Mouse (Mus musculus): ENCODE measurements at regions not wholly inside any gene's neighbourhood (a gene's known extent, or its start where the extent isn't known, plus 50 kb on each side); places are given as distances from the start of the nearest gene placed in this dataset.

DNA sequence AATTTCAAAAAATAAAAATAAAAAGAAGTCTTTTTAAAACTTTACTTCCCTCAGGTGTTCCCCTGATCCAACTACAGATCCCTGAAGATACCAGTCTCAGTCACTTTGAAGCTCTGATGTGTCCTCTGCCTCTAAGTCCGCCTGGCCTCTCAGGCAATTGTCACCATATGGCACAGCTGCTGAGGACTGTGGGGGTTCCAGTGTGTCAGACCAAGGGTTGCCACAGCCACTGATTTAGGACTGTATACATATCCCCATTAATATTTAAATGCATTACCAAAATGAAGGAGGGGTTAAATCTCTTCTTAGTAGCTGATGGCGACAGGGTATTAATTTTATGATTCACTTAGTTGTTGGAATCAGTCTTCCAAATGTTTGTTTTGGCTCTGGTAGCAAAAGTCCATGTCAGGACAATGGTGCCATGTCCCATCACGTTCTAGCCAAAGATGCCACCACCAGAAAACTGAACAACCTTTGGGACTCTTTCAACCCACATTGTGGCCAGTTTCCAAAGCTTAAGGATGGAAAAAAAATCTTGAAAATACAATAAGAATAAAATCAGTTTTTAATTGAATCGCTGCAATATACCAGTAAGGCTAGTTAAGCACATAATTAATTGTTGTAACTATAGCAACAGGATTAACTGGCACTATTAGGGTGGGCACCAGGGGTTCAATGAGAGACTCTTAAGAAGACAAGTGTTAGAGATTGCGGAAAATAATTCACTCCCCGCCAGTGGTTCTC is 62.5 kb downstream of the Arrdc4 start:
- DNase-seq (ENCODE audit: low spot score) (no peak), ATAC-seq (replicated peaks; ENCODE audit: low FRiP score, low read depth) (no peak)
- Histone ChIP-seq H3K4me2 (ENCODE audit: low read length) (no peak overlapping the region), H3K36me3 (ENCODE audit: insufficient read depth, low read length) (no peaks in the 10 kb centered on the region), H3K9ac (ENCODE audit: low read depth, low read length) (no peak overlapping the region), H3K4me3 (replicated peaks; ENCODE audit: low read depth, low read length) (no peak overlapping the region), H3K4me1 (replicated peaks; ENCODE audit: insufficient read depth, low read length) (no peaks in the 10 kb centered on the region), H3K27ac (no peak overlapping the region), H3K9me3 (replicated peaks; ENCODE audit: low read length) (no peaks in the 10 kb centered on the region), H3K27me3 (ENCODE audit: insufficient read depth, low read length) (no peaks in the 10 kb centered on the region)
- 66% methylated on average over 6 of the region's 6 CpGs for WGBS
- no peak for TF ChIP-seq CTCF (IDR thresholded peaks at IDR 0.05; ENCODE audit: low read depth)

DNA sequence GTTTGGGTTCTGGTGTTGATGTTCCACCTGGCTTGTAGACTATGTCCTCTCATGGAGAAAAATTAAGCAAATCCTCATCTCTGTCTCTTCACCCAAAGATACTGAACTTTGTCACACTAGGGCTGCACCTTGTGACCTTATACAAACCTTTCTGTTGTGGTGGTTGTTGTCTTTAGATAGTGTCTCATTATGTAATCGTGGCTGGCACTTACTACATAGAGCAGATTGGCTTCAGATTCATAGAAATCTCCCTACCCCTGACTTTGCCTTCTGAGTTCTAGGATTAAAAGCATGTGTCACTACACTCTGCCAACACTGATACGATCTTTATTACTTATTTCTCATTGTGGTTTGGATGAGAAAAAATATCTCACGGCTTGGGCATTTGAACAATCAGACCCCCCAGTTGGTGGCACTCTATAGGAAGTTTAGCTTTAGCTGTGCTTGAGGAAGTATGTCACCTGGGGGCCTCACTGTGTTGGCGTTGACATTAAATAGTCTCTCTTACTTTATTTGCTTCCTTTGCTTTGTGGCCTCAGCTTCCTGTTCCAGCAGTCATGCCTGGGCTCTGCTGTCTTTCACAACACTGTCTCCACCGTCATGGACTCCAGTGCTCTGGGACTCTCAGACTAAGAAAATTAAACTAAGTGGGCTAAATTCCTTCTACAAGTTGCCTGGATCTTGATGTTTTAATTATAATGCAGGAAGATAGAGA is 66.0 kb downstream of the Arrdc4 start:
- H3K4me2 ChIP-seq (ENCODE audit: low read length) = no peak overlapping the region
- no peaks in the 10 kb centered on the region for H3K36me3 ChIP-seq (ENCODE audit: insufficient read depth, low read length)
- no peak overlapping the region for H3K9ac ChIP-seq (ENCODE audit: low read depth, low read length)
- no peak for TF ChIP-seq CTCF (IDR thresholded peaks at IDR 0.05; ENCODE audit: low read depth)
- no peaks in the 10 kb centered on the region for H3K4me1 ChIP-seq (replicated peaks; ENCODE audit: insufficient read depth, low read length)
- DNase-seq (ENCODE audit: low spot score) (peak; percentile 7), ATAC-seq (replicated peaks; ENCODE audit: low FRiP score, low read depth) (no peak)
- no peak overlapping the region for H3K27ac ChIP-seq
- no peaks in the 10 kb centered on the region for H3K27me3 ChIP-seq (ENCODE audit: insufficient read depth, low read length)
- H3K4me3 ChIP-seq (replicated peaks; ENCODE audit: low read depth, low read length) = no peak overlapping the region
- H3K9me3 ChIP-seq (replicated peaks; ENCODE audit: low read length) = no peaks in the 10 kb centered on the region
- WGBS = 57% methylated on average over 5 of the region's 5 CpGs

DNA sequence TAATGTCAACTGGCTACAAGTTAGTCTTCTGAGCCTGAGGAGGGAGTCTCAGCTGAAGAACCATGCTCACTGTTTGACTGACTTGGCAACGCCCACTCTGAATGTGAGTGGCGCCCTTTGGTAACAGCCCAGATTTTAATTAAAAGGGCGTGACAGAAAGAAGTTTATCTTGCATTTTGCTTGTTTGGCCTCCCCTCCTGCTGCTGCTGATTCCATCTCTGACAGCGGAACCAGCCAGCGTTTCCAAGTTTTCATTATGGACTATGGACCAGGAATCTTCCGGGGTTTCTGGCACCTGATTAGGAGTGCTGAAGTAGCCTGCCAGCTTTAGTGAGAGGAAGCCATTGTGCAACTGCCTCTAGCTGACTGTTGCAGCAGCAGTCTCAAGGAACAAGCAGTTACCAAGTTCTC is 66.7 kb downstream of the Arrdc4 start:
- H3K4me2 ChIP-seq (ENCODE audit: low read length) = peak overlapping the region; percentile 32
- no peaks in the 10 kb centered on the region for H3K4me1 ChIP-seq (replicated peaks; ENCODE audit: insufficient read depth, low read length)
- H3K4me3 ChIP-seq (replicated peaks; ENCODE audit: low read depth, low read length) = no peak overlapping the region
- H3K27ac ChIP-seq = no peak overlapping the region
- DNase-seq (ENCODE audit: low spot score) (peak; percentile 27), ATAC-seq (replicated peaks; ENCODE audit: low FRiP score, low read depth) (peak; percentile 33; the same call in 1 of the 2 replicates)
- 46% methylated on average over 6 of the region's 6 CpGs for WGBS
- no peaks in the 10 kb centered on the region for H3K27me3 ChIP-seq (ENCODE audit: insufficient read depth, low read length)
- no peaks in the 10 kb centered on the region for H3K9me3 ChIP-seq (replicated peaks; ENCODE audit: low read length)
- no peaks in the 10 kb centered on the region for H3K36me3 ChIP-seq (ENCODE audit: insufficient read depth, low read length)
- no peak overlapping the region for H3K9ac ChIP-seq (ENCODE audit: low read depth, low read length)
- TF ChIP-seq CTCF (IDR thresholded peaks at IDR 0.05; ENCODE audit: low read depth) = no peak

DNA sequence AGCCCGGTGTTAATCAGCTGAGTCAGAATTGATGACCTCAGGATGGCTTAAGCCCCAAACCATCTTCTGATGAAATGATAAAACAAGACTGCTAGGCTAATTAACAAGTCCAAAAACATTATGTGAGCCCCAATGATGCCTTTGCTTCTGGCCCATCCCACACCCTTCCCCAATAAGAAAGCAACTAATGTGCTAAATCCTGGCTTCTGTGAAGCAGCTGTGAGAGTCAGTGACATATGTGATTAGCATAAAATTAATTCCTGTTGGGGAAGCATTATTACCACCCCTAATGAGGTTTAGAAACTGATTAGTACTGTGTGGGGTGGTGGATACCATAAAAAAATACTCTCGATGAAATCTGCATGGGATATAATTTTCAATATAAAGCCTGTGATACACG is 69.3 kb downstream of the Arrdc4 start:
- no peak for TF ChIP-seq CTCF (IDR thresholded peaks at IDR 0.05; ENCODE audit: low read depth)
- no peak overlapping the region for H3K9ac ChIP-seq (ENCODE audit: low read depth, low read length)
- H3K9me3 ChIP-seq (replicated peaks; ENCODE audit: low read length) = no peaks in the 10 kb centered on the region
- H3K27me3 ChIP-seq (ENCODE audit: insufficient read depth, low read length) = no peaks in the 10 kb centered on the region
- no peaks in the 10 kb centered on the region for H3K4me1 ChIP-seq (replicated peaks; ENCODE audit: insufficient read depth, low read length)
- no peaks in the 10 kb centered on the region for H3K36me3 ChIP-seq (ENCODE audit: insufficient read depth, low read length)
- H3K4me2 ChIP-seq (ENCODE audit: low read length) = no peak overlapping the region
- H3K27ac ChIP-seq = no peak overlapping the region
- no peak for ATAC-seq (replicated peaks; ENCODE audit: low FRiP score, low read depth)
- no peak overlapping the region for H3K4me3 ChIP-seq (replicated peaks; ENCODE audit: low read depth, low read length)
- 89% methylated on average over 3 of the region's 3 CpGs for WGBS
- no peak for DNase-seq (ENCODE audit: low spot score)

DNA sequence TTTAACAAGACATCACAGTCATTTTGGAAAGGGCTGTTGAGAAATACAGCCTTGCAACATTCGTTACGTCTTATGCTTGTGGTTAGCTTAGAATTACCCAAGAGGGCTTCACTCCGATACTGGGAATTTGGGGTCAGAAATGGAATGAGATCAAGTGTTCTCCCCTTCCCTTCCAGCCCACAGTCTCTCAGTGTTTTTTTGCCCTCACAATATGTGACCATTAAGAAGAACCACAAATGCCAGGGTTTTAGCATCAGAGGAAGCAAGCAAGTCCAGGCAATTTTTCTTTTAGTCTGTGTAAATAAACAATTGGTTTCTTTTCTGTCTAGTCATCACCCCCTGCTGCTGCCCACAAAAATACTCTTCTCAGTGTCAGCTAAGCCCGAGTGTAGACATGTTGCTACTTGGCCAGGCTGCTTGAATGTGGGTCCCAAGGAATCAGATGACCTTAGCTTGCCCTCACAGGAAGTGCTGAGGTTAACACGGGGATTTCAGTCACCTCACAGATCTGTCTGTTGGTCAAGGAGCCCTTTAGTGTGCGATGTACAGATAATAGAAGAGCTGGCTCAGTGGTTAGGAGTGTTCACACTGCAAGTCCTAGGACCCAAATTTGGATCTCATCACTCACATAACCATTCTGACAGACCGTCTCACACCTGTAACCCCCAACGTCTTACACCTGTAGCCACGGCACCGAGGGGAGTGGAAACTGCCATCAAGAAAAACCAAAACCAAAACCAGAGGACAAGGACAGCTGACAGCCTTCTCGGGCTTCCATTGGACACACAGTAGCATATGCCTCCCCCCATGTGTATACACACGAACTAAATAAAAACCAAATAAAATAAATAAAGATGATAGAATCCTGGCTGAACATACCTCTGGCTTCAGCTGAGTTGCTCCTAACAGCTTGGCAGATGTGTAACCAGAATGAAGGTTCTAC is 81.0 kb downstream of the Arrdc4 start:
- Histone ChIP-seq H3K27me3 (ENCODE audit: insufficient read depth, low read length) (no peaks in the 10 kb centered on the region), H3K9ac (ENCODE audit: low read depth, low read length) (no peak overlapping the region), H3K4me1 (replicated peaks; ENCODE audit: insufficient read depth, low read length) (no peaks in the 10 kb centered on the region), H3K9me3 (replicated peaks; ENCODE audit: low read length) (no peaks in the 10 kb centered on the region), H3K4me3 (replicated peaks; ENCODE audit: low read depth, low read length) (no peak overlapping the region), H3K36me3 (ENCODE audit: insufficient read depth, low read length) (no peaks in the 10 kb centered on the region), H3K27ac (no peak overlapping the region), H3K4me2 (ENCODE audit: low read length) (no peak overlapping the region)
- TF ChIP-seq CTCF (IDR thresholded peaks at IDR 0.05; ENCODE audit: low read depth) = no peak
- ATAC-seq (replicated peaks; ENCODE audit: low FRiP score, low read depth) (no peak), DNase-seq (ENCODE audit: low spot score) (peak; percentile 9)
- WGBS = 58% methylated on average over 12 of the region's 12 CpGs

DNA sequence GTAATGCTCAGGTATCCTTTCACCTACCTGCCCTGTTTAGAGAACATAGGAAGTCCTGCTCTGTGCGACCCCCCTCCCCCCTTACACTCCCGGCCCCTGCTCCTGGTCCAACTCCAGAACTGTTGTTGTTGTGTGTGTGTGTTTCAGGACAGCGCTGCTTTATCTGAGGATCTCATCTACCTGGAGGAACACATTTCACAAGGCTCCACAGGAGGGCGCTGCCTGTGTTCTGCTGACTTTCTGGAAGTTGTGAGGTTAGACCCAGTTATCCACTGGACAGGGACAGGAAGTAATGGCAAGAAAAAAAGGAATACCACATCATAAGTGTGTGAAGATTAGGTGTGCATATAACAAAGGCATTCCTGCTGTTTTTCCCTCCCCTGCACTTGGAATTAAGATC is 81.8 kb downstream of the Arrdc4 start:
- Histone ChIP-seq H3K36me3 (ENCODE audit: insufficient read depth, low read length) (no peaks in the 10 kb centered on the region), H3K9me3 (replicated peaks; ENCODE audit: low read length) (no peaks in the 10 kb centered on the region), H3K4me2 (ENCODE audit: low read length) (no peak overlapping the region), H3K9ac (ENCODE audit: low read depth, low read length) (no peak overlapping the region), H3K27me3 (ENCODE audit: insufficient read depth, low read length) (no peaks in the 10 kb centered on the region), H3K4me1 (replicated peaks; ENCODE audit: insufficient read depth, low read length) (no peaks in the 10 kb centered on the region), H3K4me3 (replicated peaks; ENCODE audit: low read depth, low read length) (no peak overlapping the region), H3K27ac (no peak overlapping the region)
- ATAC-seq (replicated peaks; ENCODE audit: low FRiP score, low read depth) (no peak), DNase-seq (ENCODE audit: low spot score) (peak; percentile 25)
- peak; percentile 68 for TF ChIP-seq CTCF (IDR thresholded peaks at IDR 0.05; ENCODE audit: low read depth)
- WGBS = 57% methylated on average over 4 of the region's 4 CpGs

All from kidney, postnatal 0 days (tissue).